Mouse (Mus musculus): ENCODE measurements around the gene Vars2. TPM values are rescaled to one million over a fixed set of nuclear protein-coding genes. Genes with fewer than 3 reads are reported as not detected.
A peak's percentile ranks its signal among the peaks of the same experiment; 100 is the strongest.

Gene Vars2
- total RNA-seq, 2 experiments from 2014 or later = 31.1 to 32.6 TPM

DNA sequence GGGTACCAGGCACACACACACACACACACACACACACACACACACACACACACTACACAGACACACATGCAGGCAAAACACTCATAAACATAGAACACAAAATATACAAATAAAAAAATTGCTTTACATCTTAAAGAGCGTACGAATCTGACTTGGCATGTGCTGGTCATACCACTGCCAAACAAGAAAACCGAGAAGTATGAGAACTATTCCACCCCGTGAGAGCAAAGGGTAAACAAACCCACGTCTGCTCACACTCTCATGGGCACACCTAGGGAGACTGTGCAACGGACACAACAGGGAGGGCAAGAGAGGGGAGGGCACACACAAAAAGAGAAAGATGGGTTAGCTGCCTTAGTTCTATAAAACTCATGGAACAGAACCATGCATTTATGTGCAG lies 29.3 kb upstream of the Vars2 start:
- DNase-seq (ENCODE audit: low spot score in 2 of 2) = no peak
- intact Hi-C loops (cut with DNase I) = no loop called here

GRCm38 (mm10) chr17:35695289-35695688 lies 27.9 kb upstream of the Vars2 start:
- no peak for DNase-seq (ENCODE audit: low spot score in 2 of 2)
- intact Hi-C loops (cut with DNase I) = no loop called here

DNA sequence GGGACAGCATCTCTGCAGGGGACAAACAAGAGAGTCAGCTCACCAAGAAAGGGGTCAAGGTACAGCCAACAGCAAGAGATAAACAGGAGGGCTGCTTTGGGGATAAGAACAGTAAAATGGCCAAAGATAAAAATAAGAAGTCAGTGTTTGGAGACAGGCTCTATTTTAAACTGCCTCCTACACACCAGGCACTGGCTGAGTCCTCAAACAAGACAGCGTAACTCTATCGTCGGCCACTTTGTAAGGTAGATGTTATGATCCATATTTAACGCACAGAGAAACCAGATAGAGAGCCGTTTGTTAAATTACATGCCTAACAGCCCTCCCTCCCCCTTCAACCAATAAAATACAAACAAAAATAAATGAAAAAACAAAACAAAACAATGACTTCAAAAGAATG lies 26.5 kb upstream of the Vars2 start:
- peak in 1 of 2 experiments; percentile 61 for DNase-seq (ENCODE audit: low spot score in 2 of 2)
- intact Hi-C loops (cut with DNase I) = no loop called here

DNA sequence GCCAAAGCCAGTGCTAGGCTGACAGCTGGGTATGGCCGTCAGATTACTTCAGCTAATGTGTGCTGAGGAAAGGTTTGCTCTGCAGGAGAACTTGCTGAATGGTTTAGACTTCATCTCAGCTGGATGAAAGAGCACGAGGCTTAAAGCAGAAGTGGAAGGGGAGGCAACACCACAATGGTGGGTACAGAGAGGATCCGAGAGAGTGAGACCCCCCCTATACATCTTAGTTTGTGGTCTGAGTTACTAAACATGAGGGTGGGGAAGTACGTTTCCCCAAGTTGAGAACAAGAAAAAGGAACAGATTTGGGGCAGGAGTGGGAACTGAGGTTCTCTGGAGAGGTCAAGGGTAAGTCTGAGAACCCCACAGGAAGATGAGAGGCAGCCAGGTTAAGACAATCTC lies 25.0 kb upstream of the Vars2 start:
- intact Hi-C loops (cut with DNase I) = no loop called here
- no peak for DNase-seq (ENCODE audit: low spot score in 2 of 2)

GRCm38 (mm10) chr17:35691811-35692210 lies 24.4 kb upstream of the Vars2 start:
- intact Hi-C loops (cut with DNase I) = no loop called here

GRCm38 (mm10) chr17:35689936-35690645 lies 22.7 kb upstream of the Vars2 start:
- no peak for DNase-seq (ENCODE audit: low spot score in 2 of 2)
- intact Hi-C loops (cut with DNase I) = no loop called here

More at GRCm38 (mm10) chr17:35691811-35692210, 24.4 kb upstream of the Vars2 start:
- DNase-seq (ENCODE audit: low spot score in 2 of 2) = no peak

DNA sequence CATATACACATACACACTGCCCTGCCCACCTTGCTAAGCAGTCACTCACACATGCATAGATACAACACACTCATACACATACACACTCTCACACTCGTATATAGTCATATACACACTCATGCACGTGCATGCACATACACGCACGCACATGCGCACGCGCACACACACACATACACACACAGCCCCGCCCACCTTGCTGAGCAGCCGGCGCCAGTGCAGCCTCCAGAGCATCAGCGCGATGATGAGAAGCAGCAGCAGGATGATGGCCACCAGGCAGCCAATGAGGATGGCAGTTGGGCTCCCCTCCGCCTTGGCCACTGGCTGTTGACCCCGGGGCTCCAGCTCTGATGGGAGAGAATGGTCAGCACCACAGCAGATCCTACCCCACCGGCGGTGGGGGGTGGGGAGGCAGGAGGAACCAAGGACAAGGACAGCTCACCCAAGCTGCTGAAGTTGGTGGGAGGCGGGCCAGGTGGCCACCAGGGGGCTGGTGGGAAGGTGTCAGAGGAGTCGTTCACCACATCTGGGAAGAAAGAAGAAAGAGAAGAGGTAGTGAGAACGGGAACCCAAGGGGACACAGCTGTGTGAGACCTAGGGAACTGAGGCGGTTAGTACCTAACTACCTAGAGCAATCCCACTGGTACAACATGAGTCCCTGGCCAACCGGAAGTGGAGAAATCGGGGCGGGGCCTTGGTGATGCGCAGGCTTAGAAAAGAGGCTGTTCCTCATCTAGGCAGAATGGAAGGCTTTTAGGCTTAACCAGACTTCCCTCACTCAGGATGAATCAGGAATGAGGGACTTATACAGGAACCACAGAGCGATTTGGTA lies 21.2 kb upstream of the Vars2 start:
- DNase-seq (ENCODE audit: low spot score in 2 of 2) = no peak
- intact Hi-C loops (cut with DNase I) = no loop called here

- DNase-seq (ENCODE audit: low spot score in 2 of 2) = no peak
- intact Hi-C loops (cut with DNase I) = no loop called here
These were observed 17.7 kb upstream of the Vars2 start for GRCm38 (mm10) chr17:35685061-35685460.

DNA sequence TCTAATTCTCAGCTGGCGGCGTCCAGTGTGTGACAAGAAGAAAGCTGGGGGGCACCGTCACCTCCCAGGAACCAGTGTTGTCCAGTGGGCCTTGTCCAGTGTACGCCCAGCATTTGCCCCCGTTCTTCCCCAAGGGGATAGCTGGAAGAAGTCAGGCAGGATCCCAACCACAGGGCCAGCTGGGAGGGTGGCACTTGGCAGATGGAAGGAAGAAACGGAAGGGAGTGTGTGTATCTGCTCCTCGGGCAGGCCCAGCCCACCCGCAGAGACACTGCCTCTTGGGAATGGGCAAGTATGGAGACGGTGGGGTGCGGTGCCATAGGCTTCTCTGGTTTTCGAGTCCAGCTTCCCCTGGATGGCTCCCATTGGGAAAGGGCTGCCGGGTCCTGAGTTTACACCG lies 14.6 kb upstream of the Vars2 start:
- intact Hi-C loops (cut with DNase I) = no loop called here
- DNase-seq (ENCODE audit: low spot score in 2 of 2) = no peak

DNA sequence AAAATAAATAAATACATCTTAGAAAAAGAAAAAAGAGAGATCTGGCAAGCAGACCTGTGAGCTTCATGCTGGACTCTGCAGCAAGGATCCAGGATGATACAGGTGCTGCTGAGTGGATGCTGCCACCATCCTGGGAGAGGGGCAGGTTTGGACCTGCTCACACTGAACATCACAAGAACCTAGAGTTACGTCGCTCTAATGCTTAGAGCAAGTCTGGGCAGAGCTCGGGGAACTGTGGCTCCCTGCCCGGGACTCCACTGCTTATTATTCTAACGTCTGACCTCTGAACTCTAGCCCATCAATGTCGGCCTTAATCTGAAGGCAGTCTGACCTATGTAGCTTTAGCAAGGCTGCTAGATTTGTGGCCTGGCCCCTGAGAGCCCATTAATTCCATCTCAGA lies 13.2 kb upstream of the Vars2 start:
- intact Hi-C loops (cut with DNase I) = no loop called here
- no peak for DNase-seq (ENCODE audit: low spot score in 2 of 2)

DNA sequence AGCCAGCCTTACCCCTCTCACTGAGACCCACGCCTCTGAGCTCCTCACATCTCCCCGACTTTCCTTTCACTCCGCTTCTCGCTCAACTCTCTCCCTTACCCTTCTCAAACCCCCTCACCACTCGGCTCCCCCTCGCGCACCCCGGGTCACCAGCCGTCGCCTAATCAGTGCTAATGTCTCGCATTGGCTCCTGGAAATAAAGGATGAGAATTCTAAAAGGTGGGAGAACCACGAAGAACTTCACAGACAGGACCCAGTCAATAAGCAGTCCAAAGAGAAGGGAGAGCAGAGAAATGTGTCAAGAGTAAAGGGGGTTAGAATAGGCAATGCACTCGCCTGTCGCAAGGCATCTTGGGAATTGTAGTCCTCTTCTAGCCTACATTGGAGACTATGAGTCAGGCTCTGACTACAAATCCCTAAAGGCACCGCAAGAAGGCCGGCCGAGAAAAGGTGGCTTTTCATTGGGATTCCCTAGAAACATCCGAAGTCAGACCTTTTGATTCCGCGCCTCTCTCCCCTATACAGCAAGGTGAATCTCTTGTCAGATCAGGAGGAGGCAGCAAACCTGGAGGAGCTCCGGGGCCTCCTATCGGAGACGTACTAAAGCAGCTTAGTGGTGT lies 6.1 kb upstream of the Vars2 start, which contains the start of gene Gtf2h4:
Gene Gtf2h4, minus strand, starts transcription at position 324 of the 620 bp plus-strand sequence.
- peak; percentile 92 to 98 for DNase-seq (ENCODE audit: low spot score in 2 of 2)
- intact Hi-C loops (cut with DNase I) = no loop called here

GRCm38 (mm10) chr17:35672527-35672926 lies 5.1 kb upstream of the Vars2 start:
- no peak for DNase-seq (ENCODE audit: low spot score in 2 of 2)
- intact Hi-C loops (cut with DNase I) = no loop called here

- intact Hi-C loops (cut with DNase I) = no loop called here
- no peak for DNase-seq (ENCODE audit: low spot score in 2 of 2)
These were observed 4.5 kb upstream of the Vars2 start for GRCm38 (mm10) chr17:35671846-35672245.

- no peak for DNase-seq (ENCODE audit: low spot score in 2 of 2)
- intact Hi-C loops (cut with DNase I) = loop anchor here (5.0 kb wide), 1 partner anchor 87 kb away; no protein-coding TSS in a partner anchor
These were observed 2.3 kb upstream of the Vars2 start for GRCm38 (mm10) chr17:35669731-35670130.

DNA sequence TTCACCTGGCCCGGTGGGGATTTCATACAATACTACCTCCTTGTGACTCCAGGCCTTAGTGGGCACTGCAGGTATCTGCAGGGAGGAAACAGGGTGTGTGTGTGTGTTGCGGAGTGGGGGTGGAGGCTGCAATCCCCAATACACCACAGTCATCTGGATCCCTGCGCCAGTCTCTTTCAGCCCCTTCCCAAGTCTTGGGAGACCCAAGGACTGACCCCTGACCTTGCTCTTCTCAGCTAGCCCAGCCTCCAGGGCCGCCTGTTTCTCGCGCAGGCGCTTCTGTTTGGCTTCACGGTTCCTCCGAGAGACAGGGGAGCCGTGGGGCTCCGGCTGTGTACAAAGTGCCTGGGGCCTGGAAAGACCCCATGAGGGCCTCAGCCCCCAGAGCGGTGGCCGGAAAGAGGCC lies 538 bp downstream of the Vars2 start:
- intact Hi-C loops (cut with DNase I) = loop anchor here (1.0 to 5.0 kb wide), 3 partner anchors 32 to 85 kb away; no protein-coding TSS in a partner anchor
- DNase-seq (ENCODE audit: low spot score in 2 of 2) = no peak

DNA sequence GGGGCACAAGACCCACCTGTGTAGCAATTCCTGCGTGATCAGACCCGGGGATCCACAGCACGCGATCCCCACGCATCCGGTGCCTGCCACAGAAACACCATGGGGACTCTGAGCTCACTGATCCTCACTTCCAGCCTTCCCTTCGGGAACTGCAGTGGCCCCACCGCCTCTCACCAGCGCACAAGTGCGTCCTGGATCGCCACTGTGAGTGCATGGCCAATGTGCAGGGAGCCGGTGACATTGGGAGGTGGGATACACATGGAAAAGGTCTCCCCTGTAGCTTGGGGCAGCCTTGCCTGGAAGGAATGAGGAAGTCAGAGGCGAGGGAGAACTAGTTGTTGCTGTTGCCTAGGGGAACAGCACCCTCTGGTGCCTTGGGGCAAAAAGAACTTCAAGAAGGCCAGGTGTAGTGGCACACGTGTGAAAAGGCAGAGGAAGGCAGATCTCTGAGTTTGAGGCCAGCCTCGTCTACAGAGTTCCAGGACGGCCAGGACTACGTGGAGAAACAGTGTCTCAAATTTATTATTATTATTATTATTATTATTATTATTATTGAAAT lies 1.4 kb downstream of the Vars2 start:
- intact Hi-C loops (cut with DNase I) = loop anchor here (2.0 to 5.0 kb wide), 2 partner anchors 75 to 84 kb away; no protein-coding TSS in a partner anchor
- peak in 1 of 2 experiments; percentile 60 for DNase-seq (ENCODE audit: low spot score in 2 of 2)

DNA sequence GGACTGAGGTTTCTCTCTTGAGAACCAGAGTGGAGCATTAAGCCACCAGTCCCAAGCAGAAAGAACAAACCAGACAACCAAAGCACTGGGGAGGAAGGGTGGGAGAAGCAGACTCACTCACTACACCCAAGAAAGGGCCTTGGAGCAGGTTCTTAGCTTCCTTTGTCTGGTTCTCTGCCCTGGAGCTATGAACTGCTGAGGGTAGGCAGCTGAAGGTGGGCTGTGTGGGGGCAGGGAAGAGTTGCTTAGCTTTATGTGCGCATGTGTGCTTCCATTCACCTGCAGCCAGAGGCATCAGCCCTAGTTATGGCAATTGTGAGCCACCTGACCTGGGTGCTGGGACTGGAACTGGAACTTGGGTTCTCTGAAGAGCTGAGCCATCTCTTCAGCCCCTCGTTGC lies 14.3 kb downstream of the Vars2 start:
- DNase-seq (ENCODE audit: low spot score in 2 of 2) = no peak
- intact Hi-C loops (cut with DNase I) = no loop called here

DNA sequence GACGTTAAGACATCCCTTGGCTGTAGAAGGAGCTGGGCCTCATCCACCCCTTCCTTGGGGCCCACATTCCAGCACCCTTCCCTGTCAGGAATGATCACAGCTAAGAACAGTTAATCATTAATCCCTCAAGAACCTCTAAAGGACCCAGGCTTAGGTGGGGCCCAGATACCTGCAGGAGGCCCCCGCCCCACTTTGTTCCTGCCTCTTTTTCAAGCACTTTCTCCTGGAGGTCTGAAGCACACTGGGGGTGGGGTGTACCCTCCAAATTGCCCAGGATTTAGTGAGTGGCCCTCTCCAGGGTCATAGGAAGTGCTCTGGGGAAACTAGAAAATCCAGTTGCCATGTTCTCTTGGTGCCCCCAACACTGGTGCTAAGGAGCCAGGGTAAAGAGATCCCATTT lies 18.0 kb downstream of the Vars2 start:
- intact Hi-C loops (cut with DNase I) = no loop called here
- DNase-seq (ENCODE audit: low spot score in 2 of 2) = no peak

GRCm38 (mm10) chr17:35643609-35644236 lies 23.7 kb downstream of the Vars2 start, which contains the start of gene Mucl3:
Gene Mucl3, minus strand, starts transcription at chr17:35643695.
- intact Hi-C loops (cut with DNase I) = no loop called here
- DNase-seq (ENCODE audit: low spot score in 2 of 2) = no peak

All from left cerebral cortex, postnatal 25 days (tissue).